Mouse (Mus musculus) adrenal gland, postnatal 25 days (tissue): ENCODE data around the gene Rtn4ip1. TPM values are rescaled to one million over a fixed set of nuclear protein-coding genes. Genes with fewer than 3 reads are reported as not detected.
"Not testable (repeated sequence)": the region's sequence is repeated elsewhere in the genome, so short reads cannot be mapped to it uniquely, and the experiment has no call there.

Experiments used
- DNase-seq: peaks from one replicate; pipeline ENCODE4 v3.0.0; 2021; ENCODE audit warnings: mixed read lengths
- total RNA-seq: library from RNA; stranded (reverse); gene quantifications from 2 replicates; pipeline ENCODE4 v1.2.3, GENCODE M21; 2021

Rtn4ip1 gene
- total RNA-seq, 1 experiment from 2014 or later: 28.8 TPM

DNA sequence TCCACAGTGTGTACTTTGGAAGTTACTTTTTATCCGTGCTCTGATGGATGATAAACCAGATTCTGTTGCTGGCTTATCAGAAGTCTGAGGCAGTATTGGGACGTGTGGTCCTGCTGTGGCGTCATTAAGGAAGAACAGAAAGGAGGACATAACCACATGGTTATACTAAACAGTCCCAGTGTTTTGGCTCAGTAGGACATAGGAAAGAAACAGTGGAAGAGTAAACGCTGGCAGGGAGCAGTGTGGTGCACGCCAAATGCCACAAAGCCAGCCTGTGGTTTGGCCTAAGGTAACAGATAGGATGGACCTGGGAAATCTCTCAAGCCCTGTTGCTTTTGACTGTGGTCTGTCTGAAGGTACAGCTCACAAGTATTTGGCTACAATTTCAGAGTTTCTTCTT is 27.0 kb downstream of the Rtn4ip1 start:
- no peak for DNase-seq

DNA sequence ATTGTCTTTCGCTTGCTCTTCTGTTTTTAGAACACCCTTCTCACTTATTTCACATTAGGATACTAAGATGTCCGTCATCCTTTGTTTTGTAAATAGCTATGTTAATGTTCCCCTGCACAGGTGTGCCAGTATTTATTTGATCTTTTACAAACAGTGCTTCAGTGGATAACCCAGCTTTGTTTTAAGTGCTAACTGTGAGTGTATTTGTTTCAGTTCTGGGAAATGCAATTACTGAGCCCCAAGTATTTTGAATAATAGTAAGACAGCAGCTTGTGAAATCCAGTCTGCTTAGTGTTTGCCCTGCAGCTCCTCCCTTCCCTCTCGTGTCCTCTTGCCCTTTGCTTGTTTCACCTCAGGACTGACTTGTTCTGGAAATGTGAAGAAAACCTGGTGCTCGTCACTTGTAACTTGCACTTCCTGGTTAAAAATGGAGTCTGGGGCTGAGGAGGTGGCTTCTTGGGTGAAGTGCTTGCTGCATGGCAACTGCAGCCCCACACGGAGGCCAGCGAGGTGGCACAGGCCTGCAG is 37.6 kb downstream of the Rtn4ip1 start:
- no peak for DNase-seq

DNA sequence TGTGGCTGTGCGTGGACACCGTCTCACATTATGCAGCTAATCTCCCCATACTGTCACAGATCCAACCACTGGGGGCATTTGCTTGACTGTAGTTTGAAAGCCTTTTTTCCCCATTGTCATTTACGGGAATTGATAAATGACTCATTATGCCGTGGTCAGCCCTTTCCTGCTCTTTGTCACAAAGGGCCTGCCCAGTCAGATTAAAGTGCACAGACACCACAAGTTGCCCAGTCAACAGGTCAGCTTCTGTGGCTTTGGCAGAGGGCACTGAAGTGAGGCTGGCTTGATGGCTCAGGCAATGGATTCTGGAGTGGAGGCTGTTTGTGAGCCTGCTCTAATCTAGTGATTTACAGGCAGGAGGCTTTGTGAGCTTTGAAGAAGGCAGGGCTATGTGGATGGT is 42.1 kb downstream of the Rtn4ip1 start:
- DNase-seq: no peak

GRCm38 (mm10) chr10:43945435-43945834 is 43.8 kb downstream of the Rtn4ip1 start:
- no peak for DNase-seq

GRCm38 (mm10) chr10:43953942-43954341 is 52.3 kb downstream of the Rtn4ip1 start:
- DNase-seq: peak; percentile 43

DNA sequence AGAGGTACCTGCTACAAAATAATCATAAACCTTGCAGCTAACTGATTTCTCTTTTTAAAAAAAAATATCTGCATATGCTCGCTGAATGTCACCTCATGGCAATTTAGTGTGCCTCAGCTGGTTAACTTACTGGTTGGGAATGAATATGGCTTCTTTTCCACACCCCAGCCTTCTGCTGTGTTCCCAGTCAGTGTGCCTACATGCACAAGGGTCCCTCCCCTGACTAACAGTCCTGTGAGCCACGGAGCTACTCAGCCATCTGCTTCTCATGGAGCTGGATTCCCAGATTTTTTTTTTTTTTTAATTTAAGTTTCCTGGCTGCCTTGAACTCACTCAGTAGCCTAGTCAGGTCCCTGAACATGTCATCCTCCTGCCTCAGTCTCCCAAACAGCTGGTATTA is 63.3 kb downstream of the Rtn4ip1 start:
- no peak for DNase-seq

DNA sequence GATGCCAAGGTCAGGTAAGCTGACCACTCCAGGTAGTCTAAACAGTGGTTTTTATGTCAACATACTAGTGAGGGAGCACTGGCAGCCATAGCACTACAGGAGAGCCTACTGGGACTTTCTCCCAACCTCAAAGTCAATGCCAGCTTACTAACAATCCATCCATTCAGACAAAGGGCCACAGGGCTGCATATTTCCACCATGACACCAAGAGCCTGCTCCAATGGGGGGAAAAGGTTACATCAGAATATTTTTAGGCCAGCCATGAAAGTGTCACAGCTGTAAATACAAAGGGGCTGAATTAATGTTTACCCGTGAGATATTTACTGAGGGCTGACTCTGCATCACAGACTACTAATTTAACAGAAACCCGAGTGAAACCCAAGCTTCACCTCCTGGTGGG is 71.6 kb downstream of the Rtn4ip1 start:
- DNase-seq: no peak

DNA sequence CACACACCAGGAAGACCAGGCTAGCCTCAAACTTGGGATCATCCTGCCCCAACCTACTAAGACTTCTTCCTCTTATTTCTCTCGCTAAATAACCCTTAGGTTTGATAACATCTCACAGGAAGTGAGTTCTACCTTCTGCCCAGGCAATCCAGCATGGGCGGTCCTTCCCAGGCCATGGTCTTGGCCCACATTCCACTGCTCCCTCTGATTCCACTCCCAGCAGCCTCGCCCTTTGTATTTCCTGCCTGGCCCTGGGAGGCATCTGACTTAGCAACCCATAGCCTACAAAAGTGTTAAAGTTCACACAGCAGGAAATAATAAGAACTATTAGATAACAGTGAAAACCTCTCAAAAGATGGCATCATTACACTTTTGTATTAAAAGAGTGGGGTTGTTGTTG is 75.7 kb downstream of the Rtn4ip1 start:
- DNase-seq: no peak

- DNase-seq: no peak
Observed at GRCm38 (mm10) chr10:43980080-43980479, 78.5 kb downstream of the Rtn4ip1 start.

DNA sequence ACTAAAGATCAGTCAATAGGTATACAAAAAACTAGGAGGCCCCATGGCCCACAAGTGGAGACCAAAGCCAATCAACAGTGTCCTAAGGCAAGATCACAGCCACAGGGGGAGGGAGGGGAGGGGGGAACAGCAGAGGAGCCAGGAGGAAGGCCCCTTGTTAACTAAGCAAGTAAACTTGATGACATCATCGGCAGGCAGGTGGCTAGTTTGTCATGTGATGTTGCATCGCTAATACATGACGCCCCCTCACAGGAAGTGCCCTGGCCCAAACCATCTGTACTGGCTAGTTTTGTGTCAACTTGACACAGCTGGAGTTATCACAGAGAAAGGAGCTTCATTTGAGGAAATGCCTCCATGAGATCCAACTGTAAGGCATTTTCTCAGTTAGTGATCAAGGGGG is 79.1 kb downstream of the Rtn4ip1 start:
- not testable (repeated sequence) for DNase-seq

- no peak for DNase-seq
Observed at GRCm38 (mm10) chr10:43982470-43982869, 80.9 kb downstream of the Rtn4ip1 start.

- no peak for DNase-seq
Observed at GRCm38 (mm10) chr10:43983241-43983640, 81.6 kb downstream of the Rtn4ip1 start.

DNA sequence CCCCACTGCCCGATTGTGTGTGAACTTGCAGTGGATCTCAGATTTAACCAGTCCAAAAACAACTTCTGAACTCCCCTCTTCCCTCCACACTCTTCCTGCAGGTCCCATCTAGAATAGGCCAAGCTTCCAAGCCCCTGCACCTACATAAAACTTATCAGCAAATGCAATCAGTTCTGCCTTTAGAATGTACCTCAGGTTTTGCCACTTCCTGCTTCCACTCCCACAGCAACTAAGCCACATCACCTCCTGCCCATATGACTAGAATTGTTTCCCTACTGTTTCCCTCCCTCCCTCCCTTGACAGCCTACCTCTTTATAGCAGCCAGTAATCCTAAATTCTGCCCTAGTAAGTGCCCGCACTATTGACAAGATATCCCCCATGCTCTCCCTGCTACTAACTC is 82.3 kb downstream of the Rtn4ip1 start:
- DNase-seq: no peak

GRCm38 (mm10) chr10:43991268-43991667 is 89.7 kb downstream of the Rtn4ip1 start:
- DNase-seq: no peak

DNA sequence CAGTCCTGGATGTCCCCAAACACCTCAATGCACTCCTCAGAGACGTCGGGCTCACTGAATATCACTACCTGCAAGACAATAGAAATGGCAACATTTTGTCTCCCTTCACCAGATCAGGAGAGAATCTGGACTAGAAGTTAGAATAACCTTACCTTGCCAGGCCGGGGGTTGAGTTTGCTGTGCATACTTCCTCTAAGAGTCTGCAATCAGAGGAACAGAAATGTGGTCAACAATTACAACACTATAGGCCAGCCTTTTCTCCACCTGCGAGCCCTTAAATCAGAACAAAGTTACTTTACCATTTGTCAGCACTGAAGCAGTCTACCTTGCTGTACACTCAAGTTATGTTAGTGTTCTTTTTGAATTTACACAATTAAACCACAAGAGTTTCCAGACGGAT is 90.9 kb downstream of the Rtn4ip1 start:
- no peak for DNase-seq

DNA sequence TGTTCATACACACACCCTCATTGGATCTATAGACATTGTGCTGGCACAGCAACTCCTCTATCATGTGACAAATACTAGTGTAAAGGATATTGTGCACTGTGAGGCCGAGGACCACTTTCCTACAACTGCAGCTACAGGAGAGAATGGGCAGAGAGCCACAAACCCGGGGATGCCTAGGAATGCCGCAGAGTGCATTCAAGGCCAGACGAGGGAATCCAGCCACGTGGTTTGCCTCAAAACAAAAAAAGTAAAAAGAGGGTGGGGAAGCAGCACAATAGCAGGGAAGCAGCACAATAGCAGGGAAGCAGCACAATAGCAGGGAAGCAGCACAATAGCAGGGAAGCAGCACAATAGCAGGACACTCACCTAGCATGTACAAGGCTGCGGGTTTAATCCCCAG is 91.6 kb downstream of the Rtn4ip1 start:
- DNase-seq: peak; percentile 10

- no peak for DNase-seq
Observed at GRCm38 (mm10) chr10:43995858-43996650, 94.4 kb downstream of the Rtn4ip1 start.

- DNase-seq: no peak
Observed at GRCm38 (mm10) chr10:43997276-43997675, 95.7 kb downstream of the Rtn4ip1 start.

- DNase-seq: no peak
Observed at GRCm38 (mm10) chr10:43998023-43998422, 96.4 kb downstream of the Rtn4ip1 start.

GRCm38 (mm10) chr10:43998503-43999082 is 97.0 kb downstream of the Rtn4ip1 start:
- DNase-seq: peak; percentile 12

DNA sequence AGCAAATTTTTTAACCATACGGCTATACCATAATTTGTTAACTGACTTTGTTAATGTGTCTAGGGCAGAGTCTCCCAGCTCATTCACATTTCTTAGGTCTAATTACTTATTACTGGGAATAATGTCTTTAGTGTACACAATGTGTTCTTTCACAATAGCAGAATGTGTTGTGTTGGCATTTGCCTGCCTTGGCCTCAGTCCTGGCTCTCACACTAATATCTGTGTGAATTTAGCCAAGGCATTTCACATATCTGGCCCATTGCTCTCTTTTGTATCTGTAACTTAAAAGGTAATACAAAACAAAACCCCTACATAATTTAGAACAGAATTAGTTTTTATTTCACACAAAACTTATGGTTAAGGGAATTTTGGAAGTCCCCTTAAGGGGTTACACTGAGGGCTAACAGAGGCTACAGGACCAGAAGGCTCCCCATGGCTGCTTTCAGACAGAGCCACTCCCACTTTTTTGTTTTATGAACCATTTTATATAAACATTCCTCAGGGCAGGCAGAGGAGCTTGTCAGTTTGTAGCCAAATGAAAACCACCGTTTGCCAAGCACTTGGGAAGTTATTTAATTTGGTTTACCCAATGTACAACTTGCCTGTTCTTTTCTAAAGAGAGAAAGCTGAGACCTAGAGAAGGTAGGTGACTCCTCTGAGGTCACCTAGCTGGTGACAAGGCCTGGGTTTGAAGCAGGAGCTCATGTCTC is 98.7 kb downstream of the Rtn4ip1 start:
- DNase-seq: no peak

DNA sequence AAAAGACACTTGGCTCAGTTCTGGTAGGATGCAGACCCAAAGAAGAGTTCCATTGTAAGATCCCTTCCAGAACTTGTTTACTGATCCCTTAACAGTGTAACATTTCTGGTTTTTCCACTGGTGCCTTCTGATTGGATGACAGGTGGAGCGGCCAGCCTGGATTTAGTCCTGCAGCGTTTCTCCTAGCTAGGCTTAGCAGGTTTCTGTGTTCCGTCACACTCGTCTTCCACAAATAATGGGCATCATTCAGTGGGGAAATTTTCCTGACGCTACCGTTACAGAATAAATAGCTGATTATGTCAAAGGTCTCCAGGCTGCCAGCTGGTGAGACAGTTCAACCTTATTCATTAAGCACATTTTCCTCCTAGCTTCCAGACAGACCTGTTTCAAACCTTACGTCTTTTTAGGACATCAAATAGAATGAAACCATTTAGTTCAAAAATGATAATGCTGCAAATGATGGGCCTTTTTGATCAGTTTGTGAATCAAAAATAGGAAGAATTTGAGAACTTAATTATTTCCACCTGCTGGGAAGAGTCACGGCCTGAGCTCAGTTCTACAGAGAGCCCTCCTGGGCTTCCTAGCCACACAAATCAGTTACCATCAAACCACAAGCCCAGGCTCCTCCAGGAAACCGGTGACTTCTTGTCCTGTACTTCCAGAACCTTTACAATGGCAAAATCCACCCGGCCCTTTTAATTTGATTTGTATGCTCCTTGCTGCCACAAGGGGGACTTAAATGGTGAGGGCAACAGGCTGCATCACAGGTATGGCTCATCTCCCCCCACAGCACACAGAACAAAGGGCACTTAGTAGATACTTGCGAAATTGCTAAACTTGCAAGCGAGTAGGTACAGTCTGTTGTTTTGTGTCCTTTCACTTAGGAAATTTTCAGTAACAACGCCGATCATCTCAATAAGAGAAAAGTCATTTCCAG is 100.7 kb downstream of the Rtn4ip1 start:
- no peak for DNase-seq
